Mouse (Mus musculus): Measurements from ENCODE around the gene Alg9.

- TF ChIP-seq CTCF (IDR thresholded peaks at IDR 0.05; ENCODE audit: low read depth, low read length): no peak
- no peak for TF ChIP-seq POLR2A (IDR thresholded peaks at IDR 0.05; ENCODE audit: extremely low read depth, insufficient read depth, low read length)
These were observed 82.3 kb downstream of the Alg9 start for GRCm38 (mm10) chr9:50857082-50857641.

Data from liver, adult 2 months (tissue).